Mouse (Mus musculus) bone marrow, adult 2 months (tissue): Measurements from ENCODE around the gene Dbn1.

Source experiments
- CTCF ChIP-seq: fragments of 200-500 bp; IDR thresholded peaks from 2 replicates; pipeline ENCODE4 v1.5.1; 2011; ENCODE audit warnings: low read length, control low read depth; ENCODE audit not compliant: control insufficient read depth, insufficient read depth
- POLR2A ChIP-seq: fragments of 200-500 bp; IDR thresholded peaks from 2 replicates; pipeline ENCODE4 v1.6.1; 2011; ENCODE audit warnings: low read depth, mild to moderate bottlenecking, control low read depth, low read length, borderline replicate concordance; ENCODE audit not compliant: control insufficient read depth

DNA sequence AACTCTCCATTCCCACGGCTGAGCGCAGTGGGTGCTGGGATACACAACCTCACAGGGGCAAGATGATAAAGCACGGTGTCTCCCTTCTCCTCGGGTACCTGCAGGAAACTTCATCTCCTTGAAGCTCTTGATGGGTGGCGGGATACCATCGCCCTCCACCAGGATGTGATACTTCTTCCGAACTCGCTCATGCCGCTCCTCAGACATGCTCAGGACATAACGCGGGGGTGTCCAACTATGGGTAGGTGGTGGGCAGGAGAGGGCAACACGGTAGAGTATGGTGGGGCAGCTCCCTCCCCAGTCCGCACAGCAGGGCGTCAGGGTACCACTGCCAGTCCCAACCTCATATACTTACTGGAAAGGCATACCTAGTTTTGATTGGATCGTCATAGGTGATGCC, 47.3 kb upstream of the Dbn1 start:
- TF ChIP-seq CTCF (no peak), POLR2A (no peak)
